Mouse (Mus musculus) MN1 (cell line): Measurements from ENCODE around the gene Prickle1.

Source experiments
- DNase-seq: peaks from one replicate; pipeline ENCODE4 v3.0.0-alpha.2; 2016; ENCODE audit warnings: low spot score

The Prickle1 gene

DNA sequence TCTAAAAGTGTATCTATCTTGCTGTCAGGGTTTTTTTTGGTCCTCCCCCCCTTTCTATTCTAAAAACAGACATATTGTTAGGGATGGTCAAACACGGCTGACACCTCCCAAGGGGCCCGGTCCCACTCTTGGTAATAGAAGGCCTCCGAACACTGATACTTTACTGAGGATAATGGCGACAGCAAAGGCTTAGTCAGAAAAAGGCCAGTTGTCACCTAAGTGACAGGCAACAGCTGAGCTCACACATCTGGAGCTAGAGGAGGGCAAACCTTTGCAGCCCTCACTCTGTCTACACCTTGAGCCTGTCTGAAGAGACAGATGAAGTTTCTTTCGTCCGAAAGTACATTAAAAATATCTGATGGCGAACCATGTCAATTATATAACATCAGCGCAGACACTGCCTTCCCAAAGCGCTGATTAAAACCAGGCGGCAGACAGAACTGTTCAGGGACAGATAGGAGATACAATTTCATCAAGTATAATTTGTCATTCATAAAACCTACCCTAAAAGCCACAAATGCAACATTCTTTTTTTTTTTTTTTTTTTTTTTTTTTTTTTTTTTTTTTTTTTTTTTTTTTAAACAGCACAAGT lies 1.3 kb downstream of the Prickle1 start:
- no peak for DNase-seq

DNA sequence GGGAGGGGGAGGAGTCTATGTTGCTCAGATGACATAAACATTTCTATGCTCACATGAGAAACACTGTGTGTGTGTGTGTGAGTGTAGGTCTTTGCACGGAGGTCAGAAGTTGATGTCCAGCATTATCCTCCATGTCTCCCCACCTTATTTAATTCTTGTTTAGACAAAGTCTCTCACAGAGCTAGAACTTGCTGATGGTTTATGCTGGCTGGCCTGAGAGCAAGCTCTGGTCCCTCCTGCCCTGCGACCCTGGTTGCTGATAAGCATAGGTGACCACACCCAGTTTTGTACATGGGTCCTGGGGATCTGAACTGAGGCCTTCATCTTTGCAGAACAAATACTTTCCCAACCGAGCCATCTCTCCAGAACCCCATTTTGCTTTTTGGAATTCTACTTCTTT lies 3.1 kb downstream of the Prickle1 start:
- DNase-seq = no peak

DNA sequence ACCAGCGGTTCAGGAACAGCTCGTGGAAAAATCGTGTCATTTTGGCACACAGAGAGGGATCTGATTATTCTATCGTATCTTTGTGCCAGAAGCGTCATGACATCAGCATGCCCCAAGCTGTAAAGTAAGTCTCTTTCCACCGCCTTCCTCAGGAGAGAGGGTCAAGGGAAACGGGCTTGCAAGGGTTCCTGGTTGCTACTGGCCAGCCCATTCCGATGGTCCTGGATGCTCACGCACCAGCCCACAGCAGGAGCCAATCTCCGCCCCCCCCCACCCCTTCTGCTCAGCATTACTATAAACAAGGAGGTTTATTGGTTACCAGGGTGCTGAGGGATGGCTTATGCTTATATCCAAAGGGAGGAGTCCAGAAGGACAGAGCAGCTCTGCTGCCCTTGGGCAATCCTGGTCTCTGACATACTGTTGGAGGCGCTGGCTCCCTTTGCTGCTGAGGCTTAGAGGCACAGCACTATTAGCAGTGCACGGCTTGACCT lies 3.8 kb downstream of the Prickle1 start:
- DNase-seq = no peak

DNA sequence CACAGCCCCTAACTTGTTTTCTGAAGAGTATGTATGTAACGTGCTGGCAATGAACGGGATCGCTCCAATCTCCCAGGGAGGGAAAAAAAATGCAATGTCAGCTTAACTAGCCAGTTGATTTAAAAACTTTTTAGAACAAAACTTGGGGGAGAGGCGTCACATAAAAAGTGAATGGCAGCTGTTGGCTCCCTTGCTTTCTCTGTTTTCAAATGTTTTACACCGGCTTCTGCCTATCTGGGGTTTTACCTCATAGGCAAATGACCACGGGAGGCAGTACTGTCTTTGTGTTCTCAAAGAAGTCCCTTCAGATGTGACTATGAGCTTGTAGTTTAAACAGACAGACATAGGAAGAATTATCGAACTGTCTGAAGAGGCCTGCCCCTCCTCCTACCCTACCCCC lies 4.3 kb downstream of the Prickle1 start:
- no peak for DNase-seq

DNA sequence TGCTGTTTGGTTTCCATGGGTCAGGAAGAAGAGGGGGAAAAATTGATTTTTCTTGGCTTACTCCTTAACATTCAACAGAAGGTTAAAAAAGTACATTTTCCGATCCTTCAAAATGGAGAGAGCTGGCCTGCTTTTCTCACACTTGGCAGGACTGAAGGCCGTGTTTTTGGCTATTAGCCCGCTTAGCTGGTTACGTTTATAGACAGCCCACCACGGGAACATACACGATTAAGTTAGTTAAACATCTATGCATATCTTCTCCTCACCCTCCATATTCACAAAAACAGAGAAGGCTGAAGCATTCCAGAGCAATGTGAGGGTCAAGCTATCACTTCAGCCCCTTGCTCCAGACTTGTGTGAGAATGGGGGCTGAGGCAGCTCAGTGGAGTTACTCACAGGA lies 7.3 kb downstream of the Prickle1 start:
- no peak for DNase-seq

DNA sequence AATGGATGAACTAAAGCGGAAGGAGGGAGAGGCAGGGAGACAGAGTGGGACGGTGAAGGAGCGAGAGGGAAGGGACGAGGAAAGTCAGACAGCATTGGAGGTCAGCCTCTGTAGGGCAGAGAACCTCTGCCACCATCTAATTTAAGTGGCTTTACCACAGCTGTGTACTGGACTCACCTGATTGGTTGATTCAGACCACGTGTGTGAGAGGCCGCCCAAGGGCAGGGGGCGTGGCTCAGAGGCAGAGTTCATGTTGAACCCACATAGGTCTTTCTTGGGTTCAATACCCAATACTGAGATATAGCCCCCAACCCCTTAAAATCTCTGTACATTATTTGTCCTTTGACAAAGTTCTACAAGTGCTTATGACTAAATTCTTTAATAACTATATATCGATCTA lies 8.0 kb downstream of the Prickle1 start:
- no peak for DNase-seq

DNA sequence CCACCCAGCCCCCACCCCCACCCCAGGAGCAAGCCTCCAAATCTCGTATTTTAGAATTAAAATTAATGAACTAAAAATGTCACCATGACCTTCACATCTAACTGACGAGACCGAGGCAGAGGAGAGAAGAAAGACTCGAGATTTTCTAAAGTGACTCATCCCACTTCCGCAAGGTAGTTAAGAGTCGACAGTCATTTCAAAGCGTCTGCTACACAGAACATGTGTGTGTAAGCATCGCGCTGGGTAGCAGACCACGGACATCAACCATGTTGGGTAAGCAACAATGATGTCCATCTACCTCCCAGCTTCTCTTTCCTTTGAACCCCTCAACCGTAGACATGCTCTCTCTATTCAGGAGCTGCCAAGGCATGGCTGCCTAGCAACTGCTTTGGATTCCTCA lies 12.6 kb downstream of the Prickle1 start:
- no peak for DNase-seq

DNA sequence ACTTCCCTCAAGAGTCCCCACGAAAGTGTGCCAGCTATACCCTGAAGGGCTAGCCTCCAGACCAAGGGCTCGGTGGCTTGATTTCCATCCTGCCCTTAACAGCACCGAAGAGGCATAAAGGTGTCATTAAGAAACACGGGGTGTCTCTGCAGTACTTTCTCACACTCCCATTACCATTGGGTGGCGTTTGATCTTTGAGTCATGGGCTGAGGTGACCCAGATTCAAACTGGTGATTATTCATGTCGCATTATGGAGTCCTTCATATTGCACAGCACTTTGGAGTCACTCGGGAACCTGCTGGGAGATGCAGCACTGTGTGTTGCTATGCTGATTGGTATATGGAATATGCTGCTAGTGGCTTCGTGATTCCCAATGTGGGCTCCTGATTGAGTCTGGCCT lies 14.0 kb downstream of the Prickle1 start:
- DNase-seq = no peak

DNA sequence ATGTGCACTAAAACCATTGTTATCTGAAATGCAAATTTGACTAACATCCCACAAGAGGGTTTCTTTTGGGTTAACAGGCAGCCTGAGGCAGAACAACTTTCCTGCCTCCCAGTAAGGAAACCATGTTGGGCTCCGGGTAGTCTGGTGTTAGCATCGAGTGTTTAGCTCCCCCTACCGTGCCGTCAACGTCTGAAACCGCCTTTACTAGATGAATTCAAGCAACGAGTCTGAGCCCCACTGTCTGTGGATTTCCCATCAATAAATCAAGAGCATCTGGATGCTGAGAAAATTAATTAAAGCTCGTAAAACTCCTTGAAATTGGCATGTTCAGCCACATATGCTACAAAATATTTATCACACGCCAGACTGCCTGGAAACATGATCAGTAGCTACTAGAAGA lies 15.8 kb downstream of the Prickle1 start:
- DNase-seq = peak; percentile 39

DNA sequence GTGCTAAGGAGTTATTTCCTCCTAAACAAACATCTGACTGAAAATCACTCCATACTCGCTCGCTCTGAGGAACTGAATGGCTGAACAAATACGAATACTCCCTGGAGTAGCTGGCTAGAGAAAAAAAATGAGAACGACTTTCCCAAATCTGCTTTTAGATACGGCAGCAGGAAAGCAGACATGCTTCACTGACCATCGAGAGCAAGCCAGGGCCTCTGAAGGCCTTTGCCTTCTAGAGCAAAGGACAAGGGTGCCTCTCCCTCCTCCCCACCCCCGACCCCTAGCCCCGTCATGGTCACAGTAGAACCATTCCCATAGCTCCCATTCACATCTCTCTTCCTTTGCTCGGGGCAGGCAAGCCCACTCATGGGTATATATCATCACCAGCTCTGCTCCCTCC lies 16.6 kb downstream of the Prickle1 start:
- DNase-seq = no peak

DNA sequence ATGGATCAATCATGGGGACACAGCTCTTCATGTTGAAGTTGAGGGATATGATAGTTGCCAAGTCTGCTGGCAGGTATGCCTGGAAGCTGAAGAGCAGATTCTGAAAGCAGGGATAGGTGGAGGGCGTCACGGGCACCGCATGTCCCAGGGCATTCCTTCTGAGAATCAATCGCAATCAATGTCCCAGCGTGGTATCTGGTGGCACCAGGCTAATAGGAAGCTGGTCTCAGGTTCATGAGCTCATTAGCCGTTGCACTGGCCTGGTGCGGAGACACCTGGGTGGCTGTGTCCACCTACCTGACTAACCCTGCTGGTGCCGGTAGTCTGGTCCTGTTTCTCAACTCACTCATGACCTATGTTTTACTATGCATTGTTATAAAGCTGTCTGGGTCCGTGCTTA lies 19.3 kb downstream of the Prickle1 start:
- DNase-seq = no peak

DNA sequence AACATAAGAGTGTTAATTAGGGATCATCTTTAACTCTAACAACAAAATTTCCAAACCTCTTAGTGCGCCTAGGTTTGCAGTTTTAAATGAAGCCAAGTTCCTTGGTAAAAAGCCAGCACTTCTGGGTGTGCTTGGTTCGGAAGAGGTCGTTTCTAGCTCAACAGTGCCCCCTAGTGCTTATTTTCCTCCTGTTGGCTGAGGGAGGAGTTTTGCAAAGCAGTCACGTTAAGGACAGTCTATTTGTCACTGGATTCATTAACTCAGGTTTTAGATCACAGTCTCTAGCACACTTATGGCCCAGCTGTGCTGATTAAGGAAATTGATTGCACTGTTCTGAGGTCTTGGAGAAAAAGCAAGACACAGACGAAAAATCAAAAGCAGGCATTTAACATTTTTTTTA lies 19.8 kb downstream of the Prickle1 start:
- peak; percentile 78 for DNase-seq

DNA sequence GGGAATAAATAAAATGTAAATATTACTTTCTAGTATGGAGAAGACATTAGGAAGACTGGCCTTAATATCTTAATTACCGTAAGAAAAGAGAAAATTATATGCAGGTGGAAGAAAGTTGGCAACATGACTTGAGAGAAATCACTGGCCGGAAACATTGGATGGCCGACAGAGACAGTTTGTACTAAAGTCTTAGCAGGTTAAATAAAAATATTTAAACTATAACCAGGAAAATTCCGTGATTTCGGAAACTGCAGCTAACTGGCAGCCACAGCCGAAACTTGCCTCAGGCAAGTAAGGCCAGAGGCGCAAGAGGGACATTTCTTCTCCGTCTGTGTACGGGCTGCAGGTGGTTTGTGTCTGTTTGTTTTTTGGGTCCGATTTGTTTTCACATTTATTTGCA lies 22.8 kb downstream of the Prickle1 start:
- DNase-seq = no peak

DNA sequence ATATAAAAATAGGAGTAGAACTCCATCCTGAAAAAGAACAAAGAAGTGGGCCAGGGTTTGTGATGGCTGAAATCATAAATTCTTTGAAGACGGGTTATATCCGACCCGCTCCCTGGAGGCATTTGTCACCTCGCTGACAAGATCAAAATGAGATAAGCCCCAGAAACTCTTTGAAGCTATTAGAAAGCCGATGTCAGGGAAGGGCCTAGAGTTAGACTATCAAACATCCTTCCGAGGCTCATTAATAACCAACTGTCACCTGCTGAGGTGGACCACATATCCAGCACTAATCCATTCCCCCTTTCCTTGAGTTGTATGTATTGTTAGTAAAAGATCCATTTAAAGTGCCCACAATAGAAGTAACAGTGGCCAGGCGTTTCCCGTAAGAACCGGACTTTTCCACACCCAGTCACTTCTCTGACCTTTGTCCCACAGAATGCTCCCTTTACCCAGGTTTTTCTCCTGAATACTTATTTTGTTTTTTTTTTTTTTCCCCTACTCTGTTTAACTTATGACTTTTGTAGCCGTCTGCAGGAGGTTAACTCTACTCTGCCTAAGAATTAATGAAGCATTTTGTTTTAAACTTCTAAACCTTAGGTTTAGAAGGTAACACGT lies 24.7 kb downstream of the Prickle1 start:
- no peak for DNase-seq

DNA sequence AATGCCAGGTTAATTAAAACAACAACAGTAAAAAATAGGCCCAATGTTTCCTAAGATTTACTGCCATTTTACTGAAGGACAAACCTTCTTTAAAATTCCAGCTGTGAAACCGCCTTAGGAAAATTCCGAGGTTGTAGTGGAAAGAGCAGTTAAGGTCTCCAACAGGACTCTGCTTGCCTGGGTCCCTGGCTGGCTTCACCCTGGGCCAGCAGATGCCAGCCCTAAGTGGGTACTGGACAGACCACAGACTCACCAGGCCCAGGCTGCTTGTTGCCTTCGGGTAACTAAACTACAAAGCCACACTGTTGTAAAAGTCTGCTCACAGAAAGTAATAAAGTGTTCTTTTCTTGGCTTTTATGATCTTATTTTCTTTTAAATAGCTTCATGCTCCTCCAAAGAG lies 26.8 kb downstream of the Prickle1 start:
- no peak for DNase-seq

DNA sequence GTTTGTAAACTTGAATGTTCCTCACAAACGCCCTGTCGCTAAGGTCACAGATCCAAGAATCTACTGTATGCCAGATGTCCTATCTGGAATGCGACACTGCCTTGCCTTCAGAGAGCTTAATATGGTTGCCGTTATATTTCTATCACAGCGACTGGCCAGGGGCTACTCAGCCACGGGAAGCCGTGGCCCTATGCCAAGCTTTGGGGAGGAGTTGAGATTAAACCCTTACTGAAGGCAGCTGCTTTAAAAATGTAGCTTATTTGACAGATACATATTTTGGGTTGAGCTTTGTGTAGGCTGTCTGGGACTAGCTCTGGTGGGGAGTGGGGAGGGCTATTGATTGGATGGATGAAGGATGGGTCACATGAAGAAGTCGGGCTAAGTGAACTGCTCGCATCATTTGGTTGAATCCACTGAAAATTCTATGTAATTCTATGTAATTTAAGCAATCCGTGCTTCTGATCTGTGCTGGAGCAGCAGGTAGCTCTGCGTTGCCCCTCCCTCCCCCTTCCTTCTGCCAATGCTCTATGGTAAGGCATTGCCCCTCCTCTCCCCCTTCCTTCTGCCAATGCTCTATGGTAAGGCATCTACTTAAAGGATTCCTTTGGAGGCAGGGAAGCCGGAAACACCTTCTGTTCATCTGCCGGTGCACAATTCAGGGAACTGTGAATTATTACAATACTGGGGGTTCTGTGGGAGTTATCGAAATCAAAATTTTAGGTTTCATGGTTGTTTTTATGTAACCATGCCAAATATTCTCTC lies 28.0 kb downstream of the Prickle1 start:
- DNase-seq = no peak

DNA sequence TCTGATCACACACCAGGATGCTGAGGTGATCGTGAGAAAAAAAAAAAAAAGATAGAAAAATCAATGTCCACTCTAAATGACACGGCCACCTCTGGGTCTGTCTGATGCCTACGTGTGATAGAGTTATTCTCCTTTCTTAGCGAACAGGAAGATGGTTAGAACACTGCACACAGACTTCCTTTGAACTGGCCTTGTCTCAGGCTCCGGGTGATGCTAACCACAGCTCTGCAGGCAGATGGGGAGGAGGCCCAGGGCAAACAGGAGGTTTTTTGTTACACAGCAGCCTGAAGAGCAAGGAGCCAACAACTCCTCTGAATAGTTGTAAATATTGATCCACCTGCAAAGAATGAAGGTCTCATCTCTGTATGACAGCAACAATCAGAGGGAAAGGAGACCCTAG lies 32.2 kb downstream of the Prickle1 start:
- DNase-seq = no peak

DNA sequence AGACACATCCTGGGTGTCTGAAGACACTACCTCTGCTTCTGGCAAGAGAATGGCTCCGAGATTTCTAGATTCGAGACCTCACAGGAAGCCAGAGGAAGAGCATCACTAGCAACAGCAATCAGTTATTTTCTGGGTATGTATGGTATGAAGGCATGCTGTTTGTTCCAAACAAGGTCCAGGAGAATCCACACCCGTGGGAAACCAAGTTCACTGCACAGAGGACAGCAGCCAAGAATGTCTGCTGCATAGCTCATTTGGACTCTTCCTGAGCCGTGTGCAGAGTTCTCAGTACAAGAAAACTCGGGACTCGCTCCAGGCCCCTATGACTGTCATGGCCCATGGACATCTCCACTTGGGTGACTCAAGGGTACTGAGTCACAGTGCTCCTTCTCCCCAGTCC lies 34.2 kb downstream of the Prickle1 start:
- no peak for DNase-seq

DNA sequence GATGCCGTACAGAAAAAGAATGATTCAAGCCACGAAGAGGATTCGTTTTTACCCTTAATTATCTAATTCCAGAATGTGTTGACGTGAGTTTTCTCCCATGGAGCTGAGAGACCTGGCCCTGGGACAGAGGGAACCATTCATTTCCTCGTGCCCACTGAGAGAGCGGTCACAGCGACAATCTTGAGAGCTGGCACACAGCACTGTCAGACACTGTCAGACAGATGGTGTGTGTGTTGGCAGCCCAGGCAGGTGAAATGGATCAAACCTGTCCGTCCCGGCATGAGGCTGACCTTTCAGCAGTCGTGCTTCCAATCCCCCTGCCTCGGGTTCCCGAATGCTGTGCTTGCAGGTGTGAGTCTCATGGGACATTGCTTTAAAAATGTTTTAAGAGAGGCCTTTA lies 37.3 kb downstream of the Prickle1 start:
- no peak for DNase-seq

DNA sequence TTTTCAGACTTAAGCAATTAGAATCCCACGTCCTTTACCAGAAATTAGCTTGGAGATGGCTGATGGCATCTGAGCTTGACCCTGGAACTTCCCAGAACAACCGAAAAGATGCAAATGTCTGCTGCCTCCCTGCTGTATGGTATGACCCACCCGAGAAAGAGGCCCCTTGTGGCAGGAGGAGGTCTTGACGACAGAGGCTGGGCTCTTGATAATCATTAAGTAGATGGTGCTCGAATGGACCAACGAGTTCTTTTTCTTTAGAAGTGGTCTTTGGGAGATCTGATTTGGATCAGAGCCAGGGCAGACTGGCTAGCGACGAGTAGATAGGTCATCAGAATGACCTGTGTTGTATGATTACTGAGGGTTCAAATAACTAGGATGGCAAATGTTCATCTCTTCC lies 40.0 kb downstream of the Prickle1 start:
- DNase-seq = no peak

DNA sequence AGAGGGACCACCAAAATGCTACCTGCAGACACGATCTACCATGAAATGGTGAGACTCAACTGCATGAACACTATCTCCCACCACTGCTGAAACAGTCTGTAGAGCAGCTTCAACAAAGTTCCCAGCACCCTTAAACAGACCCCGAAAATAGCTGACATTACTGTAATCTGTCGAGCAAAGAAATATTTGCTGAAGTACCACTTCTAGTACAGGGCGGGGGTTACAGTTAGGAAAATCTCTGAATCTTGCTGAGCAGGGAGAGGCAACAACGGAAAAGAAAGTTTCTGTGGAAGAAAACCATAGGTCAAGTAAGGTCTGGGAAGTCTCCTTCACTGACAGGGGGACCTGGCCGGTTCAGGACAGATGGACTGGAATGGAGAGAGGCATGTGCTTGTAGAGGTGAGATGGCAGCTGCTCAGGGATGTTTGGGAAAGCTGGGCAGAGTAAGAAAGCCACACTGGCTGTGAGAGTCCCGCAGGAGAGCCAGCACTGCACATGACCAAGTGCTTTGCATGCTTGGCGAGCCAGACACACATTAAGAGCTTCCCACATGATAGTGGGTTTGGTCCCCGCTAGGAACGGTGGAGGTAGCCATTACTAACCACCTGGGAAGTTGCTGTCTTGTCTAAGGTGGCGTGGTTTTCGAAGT lies 41.4 kb downstream of the Prickle1 start:
- DNase-seq = no peak

DNA sequence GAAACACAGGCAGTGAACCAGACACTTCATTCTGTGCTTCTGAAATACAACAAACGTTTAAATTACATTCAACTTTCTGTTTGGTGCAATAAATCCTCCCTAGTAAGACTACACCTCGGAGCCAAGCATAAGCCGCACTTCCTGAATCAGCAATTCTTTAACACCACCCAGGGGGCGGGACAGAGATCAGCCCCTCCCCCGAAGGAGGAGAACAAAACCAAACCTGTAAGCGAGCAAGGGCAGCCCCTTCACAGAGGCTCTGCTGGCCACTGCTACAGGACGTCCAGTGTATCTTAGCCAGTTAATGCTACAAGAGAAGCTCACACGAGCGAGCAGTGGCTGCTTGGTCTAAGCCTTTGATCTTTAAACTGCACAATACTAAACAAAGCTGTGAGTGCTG lies 43.5 kb downstream of the Prickle1 start:
- no peak for DNase-seq

DNA sequence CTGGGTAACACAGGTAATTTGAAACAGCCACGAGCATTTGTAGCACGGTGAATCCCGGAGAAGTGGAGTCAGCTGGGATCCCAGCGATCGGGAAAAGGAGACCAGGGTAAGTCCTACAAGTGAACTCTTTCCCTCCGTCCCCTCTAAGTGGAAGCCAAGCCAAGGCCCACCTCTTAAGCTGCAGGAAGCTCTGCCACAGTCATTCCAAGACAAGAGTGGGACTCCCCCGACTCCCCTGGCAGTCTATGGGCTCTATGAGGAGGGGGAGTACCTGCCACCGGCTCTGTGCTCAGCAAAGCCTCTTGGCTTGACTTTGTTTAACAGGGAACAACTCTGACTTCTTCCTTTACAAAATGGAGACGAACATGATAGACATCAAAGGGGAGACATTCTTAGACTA lies 47.4 kb downstream of the Prickle1 start:
- DNase-seq = no peak
